Mouse (Mus musculus) naive thymus-derived CD4-positive, alpha-beta T cell, adult 2 months (primary cell): ENCODE measurements at regions not wholly inside any gene's neighbourhood (a gene's known extent, or its start where the extent isn't known, plus 50 kb on each side); places are given as distances from the start of the nearest gene placed in this dataset.

Source experiments
- DNase-seq: peaks from one replicate; pipeline ENCODE4 v3.0.0-alpha.2; 2011; ENCODE audit warnings: low read depth

DNA sequence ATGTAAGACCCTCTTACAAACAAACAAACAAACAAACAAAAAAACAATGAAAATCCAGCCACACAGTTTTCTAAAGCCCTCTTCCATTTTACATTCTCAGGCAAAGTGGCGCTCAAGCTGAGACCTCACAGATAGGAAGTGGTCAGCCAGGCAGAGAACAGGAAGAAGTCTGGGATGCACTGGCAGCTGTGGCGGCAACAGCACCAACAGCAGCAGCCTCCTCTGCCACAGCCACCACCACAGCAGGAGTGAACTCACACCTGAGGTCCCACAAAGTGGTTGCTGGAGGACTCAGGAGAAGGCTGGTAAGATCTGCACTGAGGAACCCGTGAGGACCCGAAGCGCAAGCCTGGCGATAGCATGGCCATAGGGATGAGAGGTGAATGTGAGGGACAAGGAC is 156.3 kb downstream of the Grm4 start:
- DNase-seq = peak; percentile 52

DNA sequence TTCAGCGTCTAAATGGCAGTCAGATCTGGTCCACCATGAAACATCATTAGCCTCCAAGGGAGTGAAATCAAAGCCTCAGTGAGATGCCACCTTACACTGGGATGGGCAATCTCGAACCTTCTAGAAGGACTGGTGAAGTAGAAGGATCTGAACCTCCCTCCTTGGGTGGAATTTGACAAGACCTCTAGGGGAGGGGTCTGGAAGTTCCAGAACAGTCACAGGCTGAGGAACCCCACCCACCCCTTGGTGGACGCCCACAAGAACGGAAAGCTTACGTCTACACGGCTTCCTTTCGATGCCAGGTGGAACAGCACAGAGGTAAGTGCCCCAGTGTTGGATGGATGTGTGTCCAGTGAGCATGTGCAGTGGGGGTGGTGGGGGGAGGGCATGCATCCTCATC is 156.9 kb downstream of the Grm4 start:
- DNase-seq = peak; percentile 64

DNA sequence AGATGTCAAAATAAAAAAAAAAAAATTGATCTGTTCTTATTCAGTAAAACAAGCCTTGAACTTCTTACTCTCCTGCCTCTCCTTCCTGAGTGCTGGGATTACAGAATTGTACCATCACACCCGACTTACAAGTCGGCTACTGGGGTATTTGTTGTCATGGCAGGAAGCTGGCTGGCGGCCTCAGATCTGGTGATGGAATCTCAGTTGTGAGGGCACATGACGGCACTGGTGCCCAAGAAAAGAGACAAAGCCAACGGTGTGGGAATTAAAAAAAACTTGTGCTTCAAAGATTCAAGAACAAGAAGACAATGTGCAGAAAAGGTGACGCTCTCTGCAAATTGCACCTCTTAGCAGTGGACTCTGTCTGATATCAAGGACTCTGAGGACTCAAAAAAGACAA is 157.3 kb downstream of the Grm4 start:
- DNase-seq = peak; percentile 70

DNA sequence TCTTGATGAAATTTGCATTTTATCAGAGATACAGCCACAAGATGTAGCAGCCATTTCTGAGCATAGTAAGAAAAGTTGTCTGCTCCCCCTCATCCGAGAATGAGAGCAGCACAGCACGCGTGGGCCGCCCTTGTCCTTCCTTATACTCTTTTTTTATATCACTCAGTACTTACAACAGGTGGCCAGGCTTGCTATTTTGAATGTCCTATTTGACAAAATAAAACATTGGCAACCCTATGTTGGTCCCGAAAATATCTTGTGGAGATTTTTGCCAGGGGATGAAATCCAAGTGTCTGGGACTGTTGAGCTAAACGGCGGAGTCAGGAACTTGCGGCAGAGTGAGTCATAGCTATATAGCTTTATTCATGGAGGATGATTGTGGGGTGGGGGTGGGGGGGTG is 158.0 kb upstream of the Lemd2 start:
- no peak for DNase-seq

DNA sequence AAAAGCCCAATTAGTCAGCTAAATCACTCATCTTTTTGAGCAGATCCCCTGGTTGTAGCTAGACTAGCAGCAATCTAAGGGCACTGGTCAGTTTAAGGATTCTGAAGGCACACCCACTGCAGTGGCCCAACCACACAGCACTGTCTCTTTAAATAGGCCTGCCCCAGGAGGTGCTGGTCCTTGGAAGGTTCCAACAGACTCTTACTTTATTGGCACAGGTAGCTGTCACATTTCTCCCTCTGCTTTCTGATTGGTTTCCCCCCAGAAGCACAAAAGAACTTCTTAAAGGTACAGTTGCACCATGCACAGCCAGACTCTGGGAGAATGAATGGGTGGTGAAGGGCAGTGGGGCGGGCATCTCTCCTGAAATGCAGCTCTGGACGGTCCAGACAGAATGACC is 157.1 kb upstream of the Lemd2 start:
- peak; percentile 59 for DNase-seq

DNA sequence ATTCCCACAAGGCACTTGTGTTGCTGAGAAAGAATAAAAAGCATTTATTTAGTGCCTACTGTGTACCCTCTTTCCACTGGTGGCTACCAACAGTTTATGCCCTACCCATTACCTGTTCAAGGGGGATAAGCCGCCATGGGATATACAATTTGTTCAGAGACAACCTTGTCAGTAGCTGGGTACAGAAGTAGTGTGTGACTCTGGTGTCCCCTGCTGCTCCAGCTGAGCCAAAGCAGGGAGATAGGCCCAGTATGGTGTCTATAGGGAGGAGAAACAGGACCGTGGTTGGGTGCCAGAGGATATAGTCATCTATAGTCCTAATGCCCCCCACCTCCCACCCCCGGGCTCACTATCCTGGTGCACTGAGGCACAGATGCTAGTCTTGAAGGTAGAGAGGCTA is 152.6 kb upstream of the Lemd2 start:
- no peak for DNase-seq

DNA sequence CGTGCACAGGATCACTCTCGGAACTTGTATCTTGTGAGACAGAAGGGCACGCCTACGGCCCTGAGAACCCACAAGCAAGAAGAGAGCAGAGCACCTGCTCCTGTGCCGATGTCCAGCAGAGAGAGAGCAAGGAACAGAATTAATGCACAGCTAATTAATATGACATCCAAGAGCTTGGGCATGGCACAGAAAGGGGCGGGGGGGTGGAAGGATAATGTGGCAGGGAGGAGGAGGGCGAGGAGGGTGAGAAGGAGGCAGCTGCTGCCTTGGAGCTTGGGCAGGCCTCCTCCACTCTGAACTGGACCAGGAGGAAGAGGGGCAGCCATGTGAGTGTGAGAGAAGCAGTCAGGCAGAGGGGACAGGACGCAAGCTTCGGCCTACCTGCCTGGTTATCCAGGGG is 151.4 kb upstream of the Lemd2 start:
- no peak for DNase-seq

DNA sequence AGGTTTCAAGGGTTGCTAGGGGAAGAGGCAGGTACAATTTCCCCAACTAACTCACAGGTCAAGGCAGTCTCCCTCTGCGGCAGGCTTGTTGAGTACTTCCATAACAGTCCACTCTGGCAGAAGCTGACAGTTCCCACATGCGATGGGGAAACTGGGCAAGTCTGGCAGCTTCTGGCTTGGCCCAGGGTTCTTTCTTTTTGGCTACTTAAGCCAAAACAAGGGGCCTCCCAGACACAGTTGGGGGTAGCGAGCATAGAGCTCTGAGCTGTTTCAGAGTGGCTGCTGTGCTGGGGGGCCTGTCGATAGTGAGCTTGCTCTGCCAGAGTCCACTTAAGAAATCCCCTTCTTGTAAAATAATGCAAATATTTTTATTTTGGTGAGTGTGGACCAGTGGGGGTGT is 150.8 kb upstream of the Lemd2 start:
- no peak for DNase-seq

DNA sequence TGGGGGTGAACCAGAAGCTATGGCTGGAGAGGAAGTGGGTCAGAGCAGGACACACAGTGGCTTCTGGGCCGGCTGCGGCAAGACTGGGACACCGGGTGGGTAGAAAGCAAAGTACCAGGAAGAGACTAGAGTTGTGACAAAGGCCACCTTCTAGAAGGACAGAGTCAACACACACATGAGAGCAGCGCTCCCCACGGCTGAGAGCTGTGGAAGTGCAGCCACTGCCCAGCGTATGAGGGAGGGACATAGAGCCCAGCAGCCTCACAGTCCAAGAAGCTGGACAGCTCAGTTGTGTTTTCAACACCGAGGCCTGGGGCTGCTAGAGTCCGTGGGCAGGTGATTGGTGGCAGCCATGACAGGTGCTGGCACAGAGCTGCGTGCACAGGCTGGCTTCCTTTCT is 145.6 kb upstream of the Lemd2 start:
- DNase-seq = no peak

DNA sequence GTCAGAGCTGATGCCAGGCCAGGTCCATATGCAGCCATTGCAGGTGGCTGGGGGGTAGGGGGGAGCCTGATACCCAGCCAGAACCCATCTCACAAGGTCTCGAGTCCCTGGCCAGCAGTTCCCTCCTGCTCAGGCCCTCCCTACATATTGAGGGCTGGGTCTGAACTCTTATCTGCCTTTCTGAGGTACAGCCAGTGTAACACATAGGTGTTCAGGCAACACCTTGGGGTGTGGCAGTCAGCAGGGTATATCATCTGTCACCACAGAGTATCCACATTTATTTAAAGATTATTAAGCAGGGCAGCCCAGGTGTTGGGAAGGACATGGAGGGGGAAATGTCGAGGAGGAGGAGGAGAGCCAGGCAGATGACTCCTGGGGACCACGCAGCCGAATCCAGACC is 145.2 kb upstream of the Lemd2 start:
- DNase-seq = no peak

DNA sequence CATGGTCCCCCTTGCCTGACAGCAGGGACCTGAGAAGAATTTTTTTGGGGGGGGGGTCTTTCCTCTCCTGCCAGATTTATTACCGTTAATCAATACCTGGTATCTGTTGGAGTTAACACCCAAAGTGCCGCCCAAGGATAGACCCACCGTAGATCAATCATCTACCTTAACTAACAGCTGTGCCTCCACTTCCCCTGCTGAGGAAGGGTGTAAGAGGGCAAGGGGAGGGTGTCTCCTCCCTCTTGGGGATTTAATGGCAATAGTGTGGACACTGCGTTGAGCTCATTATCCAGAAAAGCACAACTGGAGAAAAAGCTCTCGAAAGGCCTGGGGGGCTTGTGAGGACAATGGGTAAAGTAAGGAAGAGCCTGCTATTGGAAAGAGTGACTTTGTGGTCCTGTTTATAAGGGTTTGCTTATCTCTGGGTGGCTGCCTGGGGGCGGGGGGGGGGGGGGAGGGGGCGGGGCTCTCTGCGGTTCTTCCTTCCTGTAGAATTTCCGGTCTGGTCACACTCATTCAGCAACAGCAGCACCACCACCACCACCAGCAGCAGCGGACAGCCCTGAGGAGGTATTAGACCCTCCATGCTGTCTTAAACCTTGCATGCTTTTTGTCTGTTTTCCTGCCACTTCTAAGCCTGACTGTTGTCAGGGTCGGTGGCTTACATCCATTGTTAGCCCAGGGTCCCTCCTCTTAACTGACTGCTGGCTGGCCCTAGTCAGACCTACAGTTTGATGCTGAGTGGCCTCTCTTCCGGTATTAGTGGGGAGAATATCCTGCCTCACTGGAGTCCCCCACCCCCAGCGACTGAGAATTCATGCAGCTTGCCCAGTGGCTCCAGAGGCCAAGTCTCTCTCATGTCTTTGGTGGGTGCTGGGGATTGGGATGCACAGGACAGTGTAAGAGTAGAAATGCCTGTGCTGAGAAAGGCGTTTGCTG is 138.0 kb upstream of the Lemd2 start:
- peak; percentile 75 for DNase-seq

DNA sequence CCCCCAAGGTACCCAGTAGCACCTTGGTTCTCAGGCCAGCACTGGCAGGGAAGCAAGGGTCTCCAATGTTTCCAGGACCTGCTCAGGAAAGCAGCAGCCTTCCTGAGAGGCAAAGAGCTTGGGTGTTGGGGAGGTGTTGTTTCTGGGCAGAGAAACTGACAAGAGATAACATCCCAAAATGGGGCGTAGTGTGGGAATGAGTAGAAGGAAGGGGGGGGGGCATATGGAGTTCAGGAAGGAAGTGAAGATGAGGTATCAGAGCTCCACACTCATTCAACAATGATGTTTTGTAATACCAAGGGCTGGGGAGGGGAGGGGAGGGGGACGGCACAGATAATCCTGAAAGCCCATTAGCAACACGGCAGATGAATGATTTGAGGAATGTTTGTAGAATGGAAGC is 135.6 kb upstream of the Lemd2 start:
- DNase-seq = no peak

DNA sequence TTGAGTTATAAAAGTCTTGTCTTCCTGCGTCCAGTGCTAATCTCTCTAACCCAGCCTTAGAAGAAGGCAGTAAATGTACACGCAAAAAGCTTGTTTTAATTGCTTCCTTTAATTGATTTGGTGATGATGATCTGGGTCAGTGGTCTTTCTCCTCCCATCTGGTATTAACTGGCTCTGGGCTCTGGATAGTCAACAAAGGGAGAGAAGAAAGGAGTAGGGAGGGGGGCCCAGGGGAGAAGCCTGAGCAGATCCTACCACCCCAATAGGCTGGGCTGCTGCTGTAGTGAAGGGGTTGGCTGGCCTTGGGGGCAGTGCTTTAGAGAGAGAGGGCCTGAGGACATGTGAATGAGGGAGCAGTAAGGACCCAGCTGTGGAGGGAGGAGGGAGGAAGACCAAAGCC is 135.0 kb upstream of the Lemd2 start:
- no peak for DNase-seq

DNA sequence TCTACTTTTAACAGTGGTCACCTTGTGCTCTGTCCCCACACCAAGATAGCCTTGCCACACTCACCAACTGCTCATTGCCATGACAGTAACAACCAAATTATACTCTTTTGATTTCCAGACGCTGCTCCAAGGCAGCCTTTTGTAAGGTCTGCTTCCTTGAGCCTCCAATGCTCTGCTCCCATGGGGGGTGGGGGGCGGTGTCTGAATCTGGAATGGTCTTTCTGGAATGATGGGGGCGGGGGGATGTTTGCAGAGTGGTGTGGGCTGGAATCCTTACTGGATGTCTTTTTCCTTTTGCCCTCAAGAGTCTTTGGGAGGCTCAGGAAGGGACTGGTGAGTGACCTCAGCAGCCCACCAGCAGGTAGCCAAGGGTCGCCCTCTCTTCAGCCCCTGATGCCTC is 131.4 kb upstream of the Lemd2 start:
- DNase-seq = no peak

DNA sequence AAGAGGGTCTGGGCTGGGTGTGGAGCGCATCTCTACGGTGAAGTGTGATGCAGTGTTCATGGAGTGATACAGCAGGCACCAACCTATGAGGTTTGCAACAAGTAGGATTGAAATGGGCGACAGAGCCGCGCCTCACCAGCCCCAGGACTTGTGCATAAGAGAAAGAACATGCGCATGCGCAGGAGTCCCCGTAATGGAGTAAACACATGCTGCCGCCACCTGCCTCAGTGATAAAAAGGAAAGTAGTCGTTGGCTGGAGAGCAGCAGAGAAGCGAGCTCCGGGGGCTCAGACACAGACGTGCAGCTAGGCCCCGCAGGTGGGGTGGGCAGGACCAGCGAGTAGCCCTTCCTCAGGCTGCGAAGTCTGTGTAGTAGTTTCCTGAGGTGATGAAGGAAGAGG is 129.3 kb upstream of the Lemd2 start:
- DNase-seq = no peak

DNA sequence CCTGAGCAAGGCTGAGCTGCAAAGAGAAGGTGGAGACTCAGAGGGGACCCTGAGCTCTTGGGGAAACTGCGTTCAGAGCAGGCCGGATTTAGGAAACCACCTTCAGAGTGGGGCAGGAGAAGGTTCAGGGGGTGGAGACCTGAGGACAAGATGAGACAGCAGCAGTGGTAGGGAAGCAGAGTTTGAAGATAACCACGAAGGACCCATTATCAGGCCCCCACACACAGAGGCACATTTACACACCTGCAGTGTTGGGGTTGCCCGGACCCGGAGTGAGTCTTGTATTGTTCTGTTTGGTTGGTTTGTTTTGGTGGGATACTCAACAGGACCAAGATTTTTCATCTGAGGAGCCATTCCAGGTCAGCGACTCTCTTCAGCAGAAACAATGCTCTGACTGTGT is 128.9 kb upstream of the Lemd2 start:
- no peak for DNase-seq

DNA sequence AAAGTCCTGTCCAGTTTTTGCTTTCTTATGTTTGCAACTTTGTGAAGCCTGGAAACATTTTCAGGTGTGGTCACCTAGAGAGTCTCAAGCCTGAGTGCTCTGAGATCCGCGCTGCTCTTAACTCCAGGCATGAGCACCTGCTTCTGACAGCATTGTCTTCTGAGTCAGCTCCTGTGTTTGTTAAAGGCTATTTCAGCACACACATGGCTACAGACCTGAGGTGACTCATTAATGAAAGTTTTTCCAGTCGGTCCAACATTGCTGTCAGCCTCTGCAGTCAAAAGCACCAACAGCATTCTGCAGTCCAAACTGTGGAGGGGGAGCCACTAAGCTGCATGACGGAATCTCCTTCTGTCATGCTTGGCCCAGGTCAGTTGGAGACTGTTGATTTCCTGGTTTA is 127.8 kb upstream of the Lemd2 start:
- no peak for DNase-seq

DNA sequence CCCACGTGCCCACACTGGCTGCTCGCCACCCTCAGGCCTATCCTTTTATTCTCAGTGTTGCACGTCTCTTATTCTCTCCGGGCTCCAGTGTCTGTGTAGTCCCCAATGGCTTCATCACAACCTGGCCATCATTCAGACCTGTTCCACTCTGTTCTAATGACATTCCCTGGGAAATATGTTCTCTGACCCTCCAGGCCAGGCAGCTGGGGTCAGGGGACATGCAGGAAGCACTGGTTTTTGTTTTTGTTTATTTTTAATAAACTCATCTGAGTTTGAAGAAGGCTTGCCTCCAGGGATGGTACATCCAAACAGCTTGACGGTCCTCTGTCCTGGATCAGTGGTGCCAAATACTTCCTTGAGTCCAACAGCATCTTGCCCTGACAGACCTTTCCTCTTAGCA is 127.4 kb upstream of the Lemd2 start:
- DNase-seq = no peak

DNA sequence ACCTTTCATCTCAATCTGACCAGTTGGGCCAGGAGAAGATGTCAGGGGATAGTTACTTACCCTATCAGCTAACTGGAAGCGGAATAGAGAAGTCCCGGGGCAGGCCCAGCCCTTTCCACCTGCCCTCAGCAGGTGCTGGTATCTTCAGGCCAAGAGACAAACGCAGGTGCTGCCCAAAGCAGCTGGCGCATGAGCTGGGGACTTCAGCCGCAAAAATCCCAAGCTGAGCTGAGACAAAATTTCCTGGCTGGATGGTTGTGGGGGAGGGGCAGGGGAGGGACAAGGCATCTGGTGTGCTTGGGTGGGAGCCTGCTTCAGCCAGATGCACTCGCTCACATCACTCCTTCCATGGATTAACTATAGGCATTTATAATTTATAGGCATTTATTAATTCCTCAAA is 125.5 kb upstream of the Lemd2 start:
- no peak for DNase-seq

DNA sequence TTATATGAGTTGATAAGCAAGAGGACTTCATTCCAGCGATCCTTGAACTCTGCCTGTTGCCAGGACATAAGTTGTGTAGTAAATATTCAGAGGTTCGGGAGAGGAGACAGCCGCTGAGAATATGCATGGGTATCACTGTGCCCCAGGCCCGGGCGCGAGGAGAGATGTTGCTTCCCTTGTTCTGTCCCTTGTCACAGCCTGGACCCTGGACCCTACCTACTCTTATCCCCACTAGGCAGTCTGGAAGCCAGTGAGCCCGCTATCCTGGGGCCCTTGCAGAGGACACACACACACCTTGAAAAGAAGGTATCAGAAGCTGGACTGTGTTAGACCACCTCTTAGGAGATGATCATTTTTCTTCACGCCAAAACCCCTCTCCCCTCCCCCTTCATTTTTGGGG is 124.9 kb upstream of the Lemd2 start:
- DNase-seq = no peak

DNA sequence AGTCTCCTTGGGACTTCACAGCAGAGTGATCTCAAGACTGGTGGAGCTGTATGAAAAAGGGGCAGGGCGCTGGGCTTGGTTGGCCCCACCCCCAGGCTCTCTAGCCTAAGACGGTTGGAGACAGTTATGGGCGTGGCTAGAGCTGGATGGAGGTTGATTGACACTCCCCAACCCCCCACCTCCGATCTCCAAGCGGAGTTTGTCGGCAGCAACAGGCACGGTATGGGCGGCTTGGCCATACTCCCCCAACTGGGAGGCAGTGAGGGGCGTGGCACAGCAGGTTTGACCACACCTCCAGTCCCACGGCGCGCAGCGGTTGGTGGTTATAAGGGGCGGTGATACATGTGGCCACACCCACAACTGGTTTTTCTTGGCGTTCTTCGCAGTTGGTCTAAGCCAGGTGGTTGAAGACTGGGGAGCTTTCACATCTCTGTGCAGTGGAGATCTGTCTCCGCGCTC is 120.8 kb upstream of the Lemd2 start:
- peak; percentile 62 for DNase-seq

DNA sequence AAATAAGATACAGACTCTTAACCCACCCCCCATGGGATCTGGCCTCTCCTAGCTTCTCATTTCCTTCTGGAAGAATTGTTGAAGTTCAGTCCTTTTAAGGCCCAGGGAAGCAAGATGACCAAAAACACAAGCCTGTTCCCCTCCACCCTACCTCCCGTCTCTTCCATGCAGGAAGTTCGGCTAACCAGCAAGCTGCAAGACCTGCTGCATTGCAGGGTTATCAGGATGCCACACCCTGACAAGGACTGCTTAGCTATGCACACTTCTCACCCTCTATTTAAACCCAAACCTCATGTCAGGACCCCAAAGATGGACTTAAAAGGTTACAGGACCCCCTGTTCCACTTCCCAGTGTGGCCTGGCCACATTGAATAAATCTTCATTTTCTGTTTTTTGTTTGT is 119.2 kb upstream of the Lemd2 start:
- DNase-seq = peak; percentile 50

DNA sequence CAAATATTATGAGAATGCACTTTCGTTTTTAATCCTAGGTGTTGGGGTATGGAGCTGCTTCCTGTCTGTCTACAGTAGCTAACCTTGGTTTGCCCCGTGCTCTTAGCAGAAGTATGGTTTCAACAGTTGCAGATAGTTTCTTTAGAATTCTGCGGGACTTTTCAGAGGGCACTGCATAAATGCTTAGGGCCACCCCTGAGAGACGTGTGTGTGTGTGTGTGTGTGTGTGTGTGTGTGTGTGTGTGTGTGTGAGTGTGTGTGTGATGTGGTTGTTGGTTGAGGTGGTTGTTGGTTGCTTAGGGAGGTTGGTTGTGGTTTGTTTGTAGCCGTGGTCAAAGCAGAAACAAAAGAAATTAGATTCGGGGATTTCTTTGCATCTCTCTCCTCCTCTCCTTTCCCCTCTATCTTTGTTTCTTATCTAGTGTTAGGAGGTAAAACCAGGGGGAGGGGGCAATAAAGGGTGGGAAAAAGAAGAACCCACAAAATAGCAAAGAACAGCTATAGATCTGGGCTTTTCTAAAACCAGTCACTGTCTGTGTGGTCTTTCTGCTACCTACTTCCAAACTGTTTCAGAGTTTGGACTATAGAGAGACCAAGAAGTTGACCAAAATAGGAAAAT is 118.7 kb upstream of the Lemd2 start:
- DNase-seq = peak; percentile 74
